9 mouse cellular contexts compared by ENCODE assay signal in genomic region chr5:114369921-114370320, GRCm38 (mm10). TPM values are rescaled to one million over a fixed set of nuclear protein-coding genes. Genes with fewer than 3 reads are reported as not detected.
A peak's percentile ranks its signal among the peaks of the same experiment; 100 is the strongest.
DNase-seq lines count a peak whose midpoint lies in the region; ATAC-seq lines count a peak whose summit lies in the region.
"Had no signal": no experiment of that assay in that cellular context is flagged by ENCODE, and none has a peak within 500 bp of the region (broad histone marks: within the 10 kb centered on the region; RNA-seq: fewer than 3 reads in every experiment).

No protein-coding gene starts in this region.

- no peak overlapping the region for H3K9ac ChIP-seq in embryonic facial prominence, embryonic 12.5 days
- H3K9ac ChIP-seq in liver, embryonic 13.5 days = 0 out of 2 replicates have a peak overlapping the region, but pooled peaks have one; percentile 6

- H3K9me3 ChIP-seq in embryonic facial prominence, embryonic 12.5 days = no peaks in the 10 kb centered on the region
- no peaks in the 10 kb centered on the region for H3K9me3 ChIP-seq in liver, embryonic 13.5 days (replicated peaks)

- peaks cover 48% of the 10 kb centered on the region for H3K4me1 ChIP-seq in embryonic facial prominence, embryonic 12.5 days
- peaks cover 56% of the 10 kb centered on the region for H3K4me1 ChIP-seq in liver, embryonic 13.5 days (replicated peaks)

- H3K27ac ChIP-seq in embryonic facial prominence, embryonic 12.5 days = peak overlapping the region; percentile 95
- H3K27ac ChIP-seq in liver, embryonic 13.5 days = peak overlapping the region; percentile 80; the same call in 1 of the 2 replicates

- peaks cover 78% of the 10 kb centered on the region for H3K36me3 ChIP-seq in embryonic facial prominence, embryonic 12.5 days
- H3K36me3 ChIP-seq in liver, embryonic 13.5 days = peaks cover 81% of the 10 kb centered on the region

- 50% methylated on average over 9 of the region's 9 CpGs for WGBS in embryonic facial prominence, embryonic 12.5 days
- WGBS in liver, embryonic 13.5 days (ENCODE audit: insufficient replicate concordance) = 81% methylated on average over 9 of the region's 9 CpGs

- H3K4me2 ChIP-seq in embryonic facial prominence, embryonic 12.5 days (replicated peaks) = peak overlapping the region; percentile 29
- no peak overlapping the region for H3K4me2 ChIP-seq in liver, embryonic 13.5 days

- peak; percentile 58 for DNase-seq in kidney, postnatal 10 days
- no peak for DNase-seq in kidney, adult 18-20 months
- DNase-seq in heart, postnatal 4 days = peak; percentile 31
- no peak for DNase-seq in liver, embryonic 13.5 days
- DNase-seq in left cerebral cortex, adult 8-10 months (ENCODE audit: low spot score in 2 of 2) = no peak
- DNase-seq in adrenal gland, postnatal 36 days = no peak
- DNase-seq: thymus, postnatal 4 days had no signal

- no peak overlapping the region for H3K4me3 ChIP-seq in embryonic facial prominence, embryonic 12.5 days
- H3K4me3 ChIP-seq in liver, embryonic 13.5 days (replicated peaks) = no peak overlapping the region

- H3K27me3 ChIP-seq in embryonic facial prominence, embryonic 12.5 days = no peaks in the 10 kb centered on the region
- no peaks in the 10 kb centered on the region for H3K27me3 ChIP-seq in liver, embryonic 13.5 days
- H3K27me3 ChIP-seq: Patski had no signal

- no peak for ATAC-seq in embryonic facial prominence, embryonic 12.5 days (ENCODE audit: insufficient number of reproducible peaks, insufficient read depth, low FRiP score, low TSS enrichment)
- no peak for ATAC-seq in liver, embryonic 13.5 days (ENCODE audit: low read depth)

RNA-seq across cellular contexts. Expression of gene Kctd10, which starts 10.4 kb away (rescaled TPM):
- polyA plus RNA-seq in embryonic facial prominence, embryonic 12.5 days (2016; fragmentation: Nextera tagmentation; extraction: Ambion mirVana) = 115 TPM in 2 replicates
- 10 to 100 TPM; 76.1 to 80.1 TPM for total RNA-seq in heart, postnatal 4 days (2021)
- 23.3 and 26.1 TPM in 2 replicates for polyA plus RNA-seq in liver, embryonic 13.5 days (2015; fragmentation: Nextera tagmentation; extraction: Ambion mirVana)
- 10 to 100 TPM; 53.3 to 58.4 (median 56.9) TPM for total RNA-seq in left cerebral cortex, adult 8-10 months (2022)
- 10 to 100 TPM; 62.7 to 71.9 TPM for total RNA-seq in adrenal gland, postnatal 36 days (2021)

RNA-seq across cellular contexts. Expression of gene Ube3b, which starts 10.5 kb away (rescaled TPM):
- polyA plus RNA-seq in embryonic facial prominence, embryonic 12.5 days (2016; fragmentation: Nextera tagmentation; extraction: Ambion mirVana) = 50.4 and 50.7 TPM in 2 replicates
- total RNA-seq in heart, postnatal 4 days (2021) = 10 to 100 TPM; 74.3 to 76.3 TPM
- polyA plus RNA-seq in liver, embryonic 13.5 days (2015; fragmentation: Nextera tagmentation; extraction: Ambion mirVana) = 14.5 and 16.2 TPM in 2 replicates
- 10 to 100 TPM; 82.5 to 88.8 (median 85.0) TPM for total RNA-seq in left cerebral cortex, adult 8-10 months (2022)
- 10 to 100 TPM; 60.3 to 79.0 TPM for total RNA-seq in adrenal gland, postnatal 36 days (2021)

Comparison
In these comparisons a context has a peak if more than half of its experiments do, and no peak if none do; other contexts are left out.
1. DNase-seq: peak in kidney, postnatal 10 days (single experiment) and heart, postnatal 4 days (single experiment); none in kidney, adult 18-20 months (single experiment), liver, embryonic 13.5 days (single experiment), left cerebral cortex, adult 8-10 months (0 of 2) and adrenal gland, postnatal 36 days (0 of 2).